ENCODE assay signal across 9 mouse cellular contexts in genomic region chr7:132767233-132767998, GRCm38 (mm10). TPM values are rescaled to one million over a fixed set of nuclear protein-coding genes. Genes with fewer than 3 reads are reported as not detected.
DNase-seq lines count a peak whose midpoint lies in the region; ATAC-seq and TF ChIP-seq lines count a peak whose summit lies in the region.
"Had no signal": no experiment of that assay in that cellular context is flagged by ENCODE, and none has a peak within 500 bp of the region (broad histone marks: within the 10 kb centered on the region; RNA-seq: fewer than 3 reads in every experiment).

No protein-coding gene starts in this region.

- TF ChIP-seq EP300 in liver, embryonic 14.5 days (IDR thresholded peaks at IDR 0.05; ENCODE audit: low read depth): no peak

- TF ChIP-seq CTCF in liver, embryonic 14.5 days (IDR thresholded peaks at IDR 0.05; ENCODE audit: low read depth): no peak

- peak; percentile 69; the same call in 1 of the 2 replicates for ATAC-seq in neural tube, embryonic 13.5 days (ENCODE audit: low read depth)
- ATAC-seq in liver, embryonic 14.5 days (ENCODE audit: insufficient read depth): no peak

- no peak overlapping the region for H3K4me3 ChIP-seq in neural tube, embryonic 13.5 days
- H3K4me3 ChIP-seq in liver, embryonic 14.5 days (ENCODE audit: insufficient read depth in 1 of 2, low read depth in 2 of 2, low read length in 2 of 2): no peak overlapping the region
- H3K4me3 ChIP-seq: heart, embryonic 15.5 days had no signal

- peaks cover 35% of the 10 kb centered on the region for H3K4me1 ChIP-seq in neural tube, embryonic 13.5 days (replicated peaks)
- peaks cover 69 to 76% of the 10 kb centered on the region in 2 experiments for H3K4me1 ChIP-seq in liver, embryonic 14.5 days (replicated peaks; ENCODE audit: control insufficient read depth in 2 of 2, insufficient read depth in 2 of 2, low read length in 1 of 2)

- WGBS in neural tube, embryonic 13.5 days: 18% methylated on average over 12 of the region's 12 CpGs
- 82% methylated on average over 12 of the region's 12 CpGs for WGBS in liver, embryonic 14.5 days (ENCODE audit: insufficient replicate concordance)

- H3K4me2 ChIP-seq in neural tube, embryonic 13.5 days: no peak overlapping the region
- peak overlapping the region; percentile 73 for H3K4me2 ChIP-seq in liver, embryonic 14.5 days (ENCODE audit: low read depth)
- H3K4me2 ChIP-seq: heart, embryonic 15.5 days had no signal

- intact Hi-C loops in left cerebral cortex, postnatal 10 days (cut with DNase I): no loop called here

- DNase-seq in embryo, embryonic 10.5 days (ENCODE audit: low spot score): peak; percentile 27
- DNase-seq in embryo, embryonic 9.5 days (ENCODE audit: extremely low spot score): no peak
- no peak for DNase-seq in neural tube, embryonic 10.5 days (ENCODE audit: extremely low spot score, low spot score)
- no peak for DNase-seq in liver, embryonic 14.5 days (ENCODE audit: low read depth in 3 of 3, low spot score in 3 of 3)
- no peak for DNase-seq in lung, postnatal 25 days (ENCODE audit: low spot score)
- no peak for DNase-seq in left cerebral cortex, postnatal 10 days (ENCODE audit: extremely low spot score in 1 of 2, low spot score in 2 of 2)
- no peak for DNase-seq in layer of hippocampus, postnatal 10 days (ENCODE audit: low spot score in 2 of 2)

- peak overlapping the region; percentile 18; the same call in 1 of the 2 replicates for H3K27ac ChIP-seq in neural tube, embryonic 13.5 days (replicated peaks)
- peak overlapping the region; percentile 85 for H3K27ac ChIP-seq in liver, embryonic 14.5 days

- no peak overlapping the region for H3K9ac ChIP-seq in neural tube, embryonic 13.5 days
- H3K9ac ChIP-seq in liver, embryonic 14.5 days (replicated peaks): peak overlapping the region; percentile 41; the same call in 1 of the 2 replicates
- H3K9ac ChIP-seq: heart, embryonic 15.5 days had no signal

- H3K36me3 ChIP-seq in neural tube, embryonic 13.5 days: peaks cover 21% of the 10 kb centered on the region
- H3K36me3 ChIP-seq in liver, embryonic 14.5 days (replicated peaks; ENCODE audit: control insufficient read depth, insufficient read depth, low read depth): peaks cover 68% of the 10 kb centered on the region

- no peaks in the 10 kb centered on the region for H3K9me3 ChIP-seq in neural tube, embryonic 13.5 days
- H3K9me3 ChIP-seq in liver, embryonic 14.5 days (ENCODE audit: control insufficient read depth, low read length): no peaks in the 10 kb centered on the region
- H3K9me3 ChIP-seq: heart, embryonic 15.5 days had no signal

- H3K27me3 ChIP-seq in neural tube, embryonic 13.5 days: no peaks in the 10 kb centered on the region
- H3K27me3 ChIP-seq in liver, embryonic 14.5 days (ENCODE audit: control insufficient read depth, insufficient read depth, low read length): no peaks in the 10 kb centered on the region
- H3K27me3 ChIP-seq: heart, embryonic 15.5 days had no signal

RNA-seq across cellular contexts. Expression of gene Fam53b, which starts 46.3 kb away (rescaled TPM):
- polyA plus RNA-seq in neural tube, embryonic 13.5 days (2015; fragmentation: Nextera tagmentation; extraction: Ambion mirVana): 13.9 and 16.0 TPM in 2 replicates
- 12.9 and 14.7 TPM in 2 replicates for polyA plus RNA-seq in liver, embryonic 14.5 days (2012; rRNA removed)
- 20.0 and 22.2 TPM in 2 replicates for polyA plus RNA-seq in liver, embryonic 14.5 days (2014; fragmentation: Nextera tagmentation; extraction: Ambion mirVana)
- 10 to 100 TPM; 13.9 to 14.5 TPM for total RNA-seq in left cerebral cortex, postnatal 10 days (2021)
- total RNA-seq in layer of hippocampus, postnatal 10 days (2021): 10 to 100 TPM; 17.1 to 17.2 TPM
